Mouse (Mus musculus) spleen, postnatal 4 days (tissue): ENCODE data around the gene Zfp771.

Source experiments
- DNase-seq, 2 experiments: peaks; one replicate each; pipeline ENCODE4 v3.0.0; 2022; ENCODE audit warnings: low spot score in 2 of 2

Gene Zfp771

DNA sequence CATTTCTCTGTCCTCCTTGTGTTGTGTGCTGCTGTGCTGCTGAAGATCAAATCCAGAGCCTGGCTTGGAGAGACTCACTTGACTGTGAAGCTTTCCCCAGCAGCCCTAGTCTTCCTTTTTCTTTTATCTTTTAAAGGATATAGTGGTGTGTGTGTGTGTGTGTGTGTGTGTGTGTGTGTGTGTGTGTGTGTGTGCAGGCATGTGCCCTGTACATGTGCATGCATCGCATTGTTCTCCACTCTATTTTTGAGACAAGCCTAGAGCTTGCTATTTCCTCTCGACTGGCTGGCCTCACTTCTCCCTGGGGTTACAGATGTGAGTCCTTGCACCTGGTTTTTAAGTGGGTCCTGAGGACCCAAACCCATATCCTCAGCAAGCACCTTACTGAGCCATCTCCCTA, 38.1 kb downstream of the Zfp771 start:
- DNase-seq: no peak

DNA sequence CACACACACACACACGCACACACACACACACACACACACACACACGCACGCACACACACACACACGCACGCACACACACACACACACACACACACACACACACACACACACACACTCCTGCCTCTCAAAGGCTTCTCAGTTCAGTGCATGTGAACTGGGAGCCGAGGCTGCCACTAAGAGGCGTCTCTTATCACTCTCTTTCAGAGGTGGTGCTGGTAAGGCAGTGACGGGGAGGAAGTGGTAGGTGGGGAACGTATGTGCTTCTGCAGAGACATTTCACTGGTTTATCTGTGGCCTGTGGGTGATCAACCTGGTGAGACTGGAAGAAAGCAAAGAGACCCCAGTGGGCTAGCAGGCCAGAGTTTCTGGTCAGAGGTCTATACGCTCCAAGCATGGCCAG, 41.1 kb downstream of the Zfp771 start:
- DNase-seq: no peak

DNA sequence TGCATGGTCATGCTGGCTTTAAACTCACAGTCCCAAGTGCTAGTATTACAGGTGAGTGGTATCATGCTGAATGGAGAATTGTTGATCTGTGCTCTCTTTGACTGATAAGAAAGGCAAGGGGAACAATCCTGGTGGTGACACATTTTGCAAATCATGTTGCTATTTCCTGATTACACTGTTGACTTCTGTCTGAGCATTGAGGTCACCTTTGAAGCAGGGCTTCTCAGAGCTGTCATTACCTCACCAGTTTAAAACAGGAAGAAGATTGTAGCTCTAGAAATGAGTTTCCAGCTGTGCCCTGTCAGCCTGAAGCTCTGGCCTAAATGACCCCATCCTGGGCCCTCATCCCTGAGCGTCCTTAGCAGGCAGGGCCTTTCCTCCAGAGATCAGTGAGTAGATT, 43.9 kb downstream of the Zfp771 start:
- no peak for DNase-seq

DNA sequence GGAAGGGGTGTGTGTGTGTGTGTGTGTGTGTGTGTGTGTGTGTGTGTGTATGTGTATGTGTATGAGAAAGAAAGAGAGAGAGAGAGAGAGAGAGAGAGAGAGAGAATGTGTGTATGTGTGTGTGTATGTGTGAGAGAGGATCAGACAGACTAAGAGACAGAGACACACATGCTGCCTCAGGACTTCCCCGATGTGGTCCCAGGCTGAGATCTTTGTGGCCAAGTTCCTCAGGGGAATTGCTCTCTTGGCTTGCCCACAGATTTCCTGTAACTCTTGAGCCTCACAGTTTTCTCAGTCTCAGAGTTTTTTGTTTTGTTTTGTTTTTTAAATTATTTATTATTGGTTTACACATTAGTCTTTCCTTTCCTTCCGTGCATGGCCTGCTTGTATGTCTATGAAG, 45.2 kb downstream of the Zfp771 start:
- no peak for DNase-seq

- DNase-seq: no peak
Observed at GRCm38 (mm10) chr7:127290142-127290541, 46.1 kb downstream of the Zfp771 start.

DNA sequence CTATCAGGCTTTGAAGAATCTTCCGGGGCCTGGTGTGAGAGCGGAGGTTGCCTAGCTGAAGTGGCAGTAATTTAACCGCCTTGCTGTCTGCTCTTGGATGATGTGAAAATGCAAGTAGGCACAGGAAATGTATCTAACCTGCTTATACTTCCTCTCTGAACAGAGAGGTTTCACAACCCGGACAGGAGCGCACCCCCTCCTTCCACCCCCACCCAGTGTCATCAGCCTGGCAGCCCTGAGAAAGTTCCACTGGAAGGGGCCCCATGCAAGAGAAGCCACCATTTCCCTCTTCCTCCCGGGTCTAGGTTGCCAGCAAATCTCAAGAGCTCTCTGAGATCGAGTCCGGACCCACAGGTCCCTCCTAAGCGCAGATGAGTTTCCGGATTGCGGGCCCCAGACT, 52.0 kb downstream of the Zfp771 start, which contains the start of gene Itgal:
Gene Itgal (plus strand): TSS at position 163 of the 400 bp plus-strand sequence.
- peak; percentile 59 to 78 for DNase-seq

GRCm38 (mm10) chr7:127296786-127297555, 52.9 kb downstream of the Zfp771 start:
- no peak for DNase-seq

DNA sequence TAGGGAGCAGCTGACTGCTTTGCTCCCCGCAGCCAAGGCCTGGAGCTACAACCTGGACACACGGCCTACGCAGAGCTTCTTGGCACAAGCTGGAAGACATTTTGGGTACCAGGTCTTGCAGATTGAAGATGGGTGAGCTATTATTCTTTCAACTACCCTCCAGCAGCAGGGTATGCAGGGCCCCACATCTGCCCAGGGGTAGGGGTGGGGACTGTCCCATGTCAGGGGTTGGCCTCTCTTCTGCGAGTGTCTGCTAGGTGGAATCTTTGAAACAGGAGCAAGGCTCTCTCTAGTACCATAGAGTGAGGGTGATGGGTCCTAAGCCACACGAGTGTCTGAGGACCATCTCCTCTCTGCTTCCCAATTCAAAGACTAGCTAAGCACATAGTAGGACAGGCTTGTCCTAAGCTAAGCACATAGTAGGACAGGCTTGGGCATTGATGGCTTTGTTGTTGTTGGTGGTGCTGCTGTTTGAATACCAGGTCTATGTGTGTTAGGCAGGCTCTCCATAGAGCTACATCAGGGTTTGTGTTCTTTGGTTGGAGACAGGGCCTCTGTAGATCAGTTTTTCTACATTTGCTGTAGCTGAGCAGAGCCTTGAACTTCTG, 53.6 kb downstream of the Zfp771 start:
- DNase-seq: no peak
